10 mouse cellular contexts compared by ENCODE assay signal in genomic region chr15:96830578-96830977, GRCm38 (mm10).
DNase-seq lines count a peak whose midpoint lies in the region; ATAC-seq and TF ChIP-seq lines count a peak whose summit lies in the region.
"Had no signal": no experiment of that assay in that cellular context is flagged by ENCODE, and none has a peak within 500 bp of the region (broad histone marks: within the 10 kb centered on the region; RNA-seq: fewer than 3 reads in every experiment).

No protein-coding gene starts in this region.

- H3K27me3 ChIP-seq in heart, embryonic 16.5 days (ENCODE audit: control insufficient read depth, insufficient read depth, low read length) = no peaks in the 10 kb centered on the region
- H3K27me3 ChIP-seq in lung, postnatal 0 days (replicated peaks; ENCODE audit: insufficient read depth, low read length) = no peaks in the 10 kb centered on the region
- H3K27me3 ChIP-seq in limb, embryonic 10.5 days (ENCODE audit: low read depth, poor library complexity, severe bottlenecking) = no peaks in the 10 kb centered on the region
- H3K27me3 ChIP-seq: limb, embryonic 15.5 days had no signal

- WGBS in heart, embryonic 16.5 days = 87% methylated on average over 11 of the region's 11 CpGs
- WGBS in lung, postnatal 0 days = 72% methylated on average over 11 of the region's 11 CpGs
- WGBS in limb, embryonic 10.5 days = 92% methylated on average over 11 of the region's 11 CpGs

- no peak for TF ChIP-seq CTCF in lung, postnatal 0 days (IDR thresholded peaks at IDR 0.05)

- no peak overlapping the region for H3K4me3 ChIP-seq in heart, embryonic 16.5 days (ENCODE audit: low read length)
- no peak overlapping the region for H3K4me3 ChIP-seq in lung, postnatal 0 days (ENCODE audit: low read depth, low read length)
- no peak overlapping the region for H3K4me3 ChIP-seq in limb, embryonic 10.5 days
- H3K4me3 ChIP-seq: erythroblast, embryonic 14.5 days; limb, embryonic 15.5 days had no signal

- peak overlapping the region; percentile 64; the same call in 1 of the 2 replicates for H3K27ac ChIP-seq in heart, embryonic 16.5 days (ENCODE audit: low read length)
- no peak overlapping the region for H3K27ac ChIP-seq in lung, postnatal 0 days (ENCODE audit: low read length)
- H3K27ac ChIP-seq in limb, embryonic 10.5 days = no peak overlapping the region
- H3K27ac ChIP-seq: limb, embryonic 15.5 days had no signal

- DNase-seq in heart, postnatal 36 days = no peak
- DNase-seq in lung, postnatal 0 days (ENCODE audit: low spot score) = peak; percentile 77
- no peak for DNase-seq in lung, postnatal 25 days (ENCODE audit: low spot score)
- peak; percentile 23 for DNase-seq in adrenal gland, postnatal 10 days
- peak; percentile 16 for DNase-seq in limb, embryonic 10.5 days (ENCODE audit: low spot score)
- no peak for DNase-seq in MN1 (ENCODE audit: low spot score)
- no peak for DNase-seq in kidney, adult 9 months

- H3K4me2 ChIP-seq in heart, embryonic 16.5 days (ENCODE audit: low read depth, low read length) = no peak overlapping the region
- H3K4me2 ChIP-seq in lung, postnatal 0 days (replicated peaks; ENCODE audit: low read depth, low read length) = no peak overlapping the region
- H3K4me2 ChIP-seq: limb, embryonic 15.5 days had no signal

- intact Hi-C loops in heart, postnatal 36 days (cut with DNase I) = loop anchor here (5.0 kb wide), 1 partner anchor 83 kb away; no protein-coding TSS in a partner anchor

- no peak for ATAC-seq in heart, embryonic 16.5 days (replicated peaks; ENCODE audit: extremely low read depth, insufficient read depth, low FRiP score)
- ATAC-seq in lung, postnatal 0 days = peak; percentile 39; the same call in 1 of the 2 replicates

- TF ChIP-seq EP300 in lung, postnatal 0 days (IDR thresholded peaks at IDR 0.05) = no peak

- no peaks in the 10 kb centered on the region; the same call in 1 of the 2 replicates for H3K4me1 ChIP-seq in heart, embryonic 16.5 days (ENCODE audit: control insufficient read depth, insufficient read depth, low read length)
- 0 out of 2 replicates have a peak, but pooled peaks cover 9% of the 10 kb centered on the region for H3K4me1 ChIP-seq in lung, postnatal 0 days (ENCODE audit: insufficient read depth, low read depth, low read length)
- H3K4me1 ChIP-seq in limb, embryonic 10.5 days = peaks cover 11% of the 10 kb centered on the region; the same call in 1 of the 2 replicates

- H3K9me3 ChIP-seq in heart, embryonic 16.5 days (replicated peaks; ENCODE audit: control insufficient read depth, low read length) = no peaks in the 10 kb centered on the region
- no peaks in the 10 kb centered on the region for H3K9me3 ChIP-seq in lung, postnatal 0 days (ENCODE audit: low read length)
- H3K9me3 ChIP-seq in limb, embryonic 10.5 days (replicated peaks) = no peaks in the 10 kb centered on the region
- H3K9me3 ChIP-seq: limb, embryonic 15.5 days had no signal

- H3K9ac ChIP-seq in heart, embryonic 16.5 days (ENCODE audit: low read length) = no peak overlapping the region
- H3K9ac ChIP-seq in lung, postnatal 0 days (replicated peaks; ENCODE audit: low read depth) = no peak overlapping the region
- H3K9ac ChIP-seq: limb, embryonic 15.5 days had no signal

- H3K36me3 ChIP-seq in heart, embryonic 16.5 days (ENCODE audit: control insufficient read depth, insufficient read depth) = no peaks in the 10 kb centered on the region
- H3K36me3 ChIP-seq in lung, postnatal 0 days (ENCODE audit: insufficient read depth, low read length) = no peaks in the 10 kb centered on the region
- no peaks in the 10 kb centered on the region for H3K36me3 ChIP-seq in limb, embryonic 10.5 days
- H3K36me3 ChIP-seq: limb, embryonic 15.5 days had no signal

Comparison
In these comparisons a context has a peak if more than half of its experiments do, and no peak if none do; other contexts are left out.
1. DNase-seq: peak in lung, postnatal 0 days (single experiment), adrenal gland, postnatal 10 days (single experiment) and limb, embryonic 10.5 days (single experiment); none in heart, postnatal 36 days (0 of 2), lung, postnatal 25 days (single experiment), MN1 (single experiment) and kidney, adult 9 months (single experiment).